Mouse (Mus musculus) MEL (cell line): Measurements from ENCODE around the gene Gm20388. TPM values are rescaled to one million over a fixed set of nuclear protein-coding genes. Genes with fewer than 3 reads are reported as not detected.

Source experiments
- BHLHE40 ChIP-seq: IDR thresholded peaks from 2 replicates; pipeline ENCODE4 v1.6.1; 2012; ENCODE audit warnings: low read depth, mild to moderate bottlenecking, inconsistent platforms, low read length, improper control_type of control experiment, borderline replicate concordance
- CHD1 ChIP-seq: IDR thresholded peaks from 2 replicates; pipeline ENCODE4 v1.6.1; 2012; ENCODE audit warnings: low read depth, mild to moderate bottlenecking, inconsistent platforms, low read length, improper control_type of control experiment
- CHD2 ChIP-seq: IDR thresholded peaks from 2 replicates; pipeline ENCODE4 v1.6.1; 2011; ENCODE audit warnings: low read length, improper control_type of control experiment
- CTCF ChIP-seq, 3 experiments: IDR thresholded peaks in 2 of 3; conservative IDR thresholded peaks in 1 of 3; 2 replicates each; pipeline ENCODE4 v1.5.1; 2011 to 2012; ENCODE audit warnings: low read length in 3 of 3, low read depth in 2 of 3, mild to moderate bottlenecking in 2 of 3, improper control_type of control experiment in 1 of 3, inconsistent platforms in 1 of 3, mixed read lengths in 1 of 3, moderate library complexity in 1 of 3; ENCODE audit not compliant: control insufficient read depth in 1 of 3, insufficient read depth in 1 of 3, poor library complexity in 1 of 3, severe bottlenecking in 1 of 3
- GATA1 ChIP-seq: IDR thresholded peaks from 2 replicates; pipeline ENCODE4 v1.6.1; 2011; ENCODE audit warnings: low read depth, low read length, improper control_type of control experiment
- HCFC1 ChIP-seq: IDR thresholded peaks from 2 replicates; pipeline ENCODE4 v1.6.1; 2012; ENCODE audit warnings: low read depth, mild to moderate bottlenecking, inconsistent platforms, low read length, improper control_type of control experiment, moderate library complexity
- KAT2A ChIP-seq: conservative IDR thresholded peaks from 2 replicates; pipeline ENCODE4 v1.6.1; 2012; ENCODE audit warnings: low read depth, low read length, improper control_type of control experiment, inconsistent platforms
- MAZ ChIP-seq: IDR thresholded peaks from 2 replicates; pipeline ENCODE4 v1.6.1; 2012; ENCODE audit warnings: low read depth, mild to moderate bottlenecking, inconsistent platforms, low read length, improper control_type of control experiment
- MEF2A ChIP-seq: IDR thresholded peaks from 2 replicates; pipeline ENCODE4 v1.6.1; 2014; ENCODE audit warnings: low read depth, mild to moderate bottlenecking, inconsistent platforms, low read length, improper control_type of control experiment; ENCODE audit not compliant: poor library complexity, insufficient replicate concordance, severe bottlenecking; ENCODE audit errors: extremely low read depth
- MXI1 ChIP-seq: IDR thresholded peaks from 2 replicates; pipeline ENCODE4 v1.6.1; 2011; ENCODE audit warnings: mild to moderate bottlenecking, low read depth, low read length, improper control_type of control experiment
- MYB ChIP-seq: IDR thresholded peaks from 2 replicates; pipeline ENCODE4 v1.6.1; 2011; ENCODE audit warnings: mild to moderate bottlenecking, low read depth, low read length, improper control_type of control experiment
- NRF1 ChIP-seq: IDR thresholded peaks from 2 replicates; pipeline ENCODE4 v1.6.1; 2014; ENCODE audit warnings: low read depth, mild to moderate bottlenecking, inconsistent platforms, low read length, improper control_type of control experiment, moderate library complexity; ENCODE audit not compliant: poor library complexity, insufficient read depth, severe bottlenecking
- POLR2A ChIP-seq, 2 experiments: IDR thresholded peaks; 2 replicates each; pipeline ENCODE4 v1.6.1; 2011 to 2012; ENCODE audit warnings: low read length in 2 of 2, mild to moderate bottlenecking in 2 of 2, control low read depth in 1 of 2, improper control_type of control experiment in 1 of 2, low read depth in 1 of 2, moderate library complexity in 1 of 2; ENCODE audit not compliant: control insufficient read depth in 1 of 2, insufficient read depth in 1 of 2, poor library complexity in 1 of 2
- POLR2AphosphoS5 ChIP-seq: IDR thresholded peaks from 2 replicates; pipeline ENCODE4 v1.6.1; 2012; ENCODE audit warnings: low read depth, borderline replicate concordance, mild to moderate bottlenecking, inconsistent platforms, low read length, moderate library complexity, mixed read lengths
- RAD21 ChIP-seq: IDR thresholded peaks from 2 replicates; pipeline ENCODE4 v1.6.1; 2011; ENCODE audit warnings: mild to moderate bottlenecking, low read depth, low read length, improper control_type of control experiment
- RCOR1 ChIP-seq: IDR thresholded peaks from 2 replicates; pipeline ENCODE4 v1.6.1; 2012; ENCODE audit warnings: low read depth, mild to moderate bottlenecking, inconsistent platforms, low read length, improper control_type of control experiment
- SMC3 ChIP-seq: IDR thresholded peaks from 2 replicates; pipeline ENCODE4 v1.6.1; 2011; ENCODE audit warnings: low read depth, low read length, improper control_type of control experiment
- TAL1 ChIP-seq: IDR thresholded peaks from 2 replicates; pipeline ENCODE4 v1.6.1; 2012; ENCODE audit warnings: mild to moderate bottlenecking, inconsistent platforms, low read length, moderate library complexity, mixed read lengths
- TBP ChIP-seq: IDR thresholded peaks from 2 replicates; pipeline ENCODE4 v1.8.0; 2011; ENCODE audit warnings: low read depth, low read length, improper control_type of control experiment
- UBTF ChIP-seq: IDR thresholded peaks from 2 replicates; pipeline ENCODE4 v1.6.1; 2012; ENCODE audit warnings: low read depth, mild to moderate bottlenecking, inconsistent platforms, low read length, improper control_type of control experiment, moderate library complexity, borderline replicate concordance; ENCODE audit not compliant: insufficient read depth
- USF2 ChIP-seq, 2 experiments: IDR thresholded peaks; 2 replicates each; pipeline ENCODE4 v1.6.1; 2011 to 2012; ENCODE audit warnings: improper control_type of control experiment in 2 of 2, low read length in 2 of 2, borderline replicate concordance in 1 of 2, inconsistent platforms in 1 of 2, low read depth in 1 of 2, mild to moderate bottlenecking in 1 of 2; ENCODE audit not compliant: insufficient read depth in 1 of 2
- ZC3H11A ChIP-seq: IDR thresholded peaks from 2 replicates; pipeline ENCODE4 v1.6.1; 2012; ENCODE audit warnings: low read depth, mild to moderate bottlenecking, inconsistent platforms, low read length, improper control_type of control experiment
- ZMIZ1 ChIP-seq: IDR thresholded peaks from 2 replicates; pipeline ENCODE4 v1.6.1; 2012; ENCODE audit warnings: low read depth, mild to moderate bottlenecking, inconsistent platforms, low read length, improper control_type of control experiment, moderate library complexity
- ZNF384 ChIP-seq: IDR thresholded peaks from 2 replicates; pipeline ENCODE4 v1.6.1; 2012; ENCODE audit warnings: low read depth, mild to moderate bottlenecking, inconsistent platforms, low read length, improper control_type of control experiment
- polyA plus RNA-seq, 2 experiments: library from polyadenylated mRNA; stranded (reverse) in 1 of 2; unstranded in 1 of 2; fragments of >175 nt in 1 of 2; fragments of >200 nt in 1 of 2; gene quantifications; 2 replicates each; pipeline versions ENCODE4 v1.2.1 to v1.2.4; 2012; ENCODE audit warnings: low replicate concordance in 2 of 2, low read depth in 1 of 2; ENCODE audit not compliant: insufficient read length in 2 of 2, insufficient read depth in 1 of 2, missing spikeins in 1 of 2
- total RNA-seq: library from RNA; depleted of rRNA; stranded (reverse); fragments of 300-350 nt; gene quantifications from 2 replicates; pipeline ENCODE4 v1.2.3, GENCODE M21; 2012

Gm20388 gene
- total and polyA plus RNA-seq, 3 experiments: 11.1 to 17.8 TPM; not detected in 1

- no peak for TF ChIP-seq POLR2A (IDR thresholded peaks at IDR 0.05; ENCODE audit: control insufficient read depth in 1 of 2, insufficient read depth in 1 of 2, low read depth in 1 of 2, low read length in 2 of 2, poor library complexity in 1 of 2)
- TF ChIP-seq MYB: peak; percentile 36; the same call in 1 of the 2 replicates
- TF ChIP-seq CHD1: no peak
- TF ChIP-seq RCOR1: peak; percentile 70
- no peak for TF ChIP-seq USF2 (IDR thresholded peaks at IDR 0.05; ENCODE audit: borderline replicate concordance in 1 of 2, insufficient read depth in 1 of 2, low read depth in 1 of 2, low read length in 2 of 2)
- peak; percentile 71; the same call in 1 of the 2 replicates for TF ChIP-seq MAZ
- TF ChIP-seq RAD21: no peak
- TF ChIP-seq MXI1: peak; percentile 72
- TF ChIP-seq NRF1: no peak
- no peak for TF ChIP-seq HCFC1
- no peak for TF ChIP-seq ZC3H11A
- peak; percentile 71 for TF ChIP-seq TAL1
- TF ChIP-seq ZNF384: no peak
- TF ChIP-seq UBTF: no peak
- no peak for TF ChIP-seq ZMIZ1
- no peak for TF ChIP-seq SMC3
- no peak for TF ChIP-seq CTCF (IDR thresholded peaks at IDR 0.05 in 2 of 3, conservative IDR thresholded peaks at IDR 0.05 in 1 of 3; ENCODE audit: control insufficient read depth in 1 of 3, insufficient read depth in 1 of 3, low read depth in 2 of 3, low read length in 3 of 3, poor library complexity in 1 of 3, severe bottlenecking in 1 of 3)
- TF ChIP-seq BHLHE40: no peak
- TF ChIP-seq KAT2A: no peak
- no peak for TF ChIP-seq MEF2A
- peak; percentile 64 for TF ChIP-seq GATA1
- TF ChIP-seq TBP: no peak
- TF ChIP-seq CHD2: no peak
- TF ChIP-seq POLR2AphosphoS5: no peak
- TF ChIP-seq, all 39 proteins: peak for 13
Measured at GRCm38 (mm10) chr8:123819683-123820610, 3909.3 kb downstream of the Gm20388 start (continued).
